Mouse (Mus musculus) adrenal gland, postnatal 14 days (tissue): Measurements from ENCODE around the gene Pdgfra. TPM values are rescaled to one million over a fixed set of nuclear protein-coding genes. Genes with fewer than 3 reads are reported as not detected.
A peak's percentile ranks its signal among the peaks of the same experiment; 100 is the strongest.

Experiments used
- DNase-seq: peaks from one replicate; pipeline ENCODE4 v3.0.0; 2021; ENCODE audit warnings: mixed read lengths
- long read RNA-seq, 2 experiments: library from polyadenylated mRNA; stranded (forward); transcript quantifications; one replicate each; pipeline ENCODE4 v2.0.0; 2021
- total RNA-seq: library from RNA; stranded (reverse); gene quantifications from 2 replicates; pipeline ENCODE4 v1.2.3, GENCODE M21; 2021

Gene Pdgfra
- total RNA-seq: 26.8 and 33.8 TPM in 2 replicates
- long read RNA-seq, experiment 1, full-length matches to known transcripts: 6 of 9 reads
- long read RNA-seq, experiment 1, partial matches to known transcripts: 2 of 9 reads
- long read RNA-seq, experiment 1, other reads (novel, unspliced or antisense): 1 of 9 reads
- long read RNA-seq, experiment 2, full-length matches to known transcripts: 3 of 9 reads
- long read RNA-seq, experiment 2, partial matches to known transcripts: 6 of 9 reads
- long read RNA-seq, experiment 2, other reads (novel, unspliced or antisense): 0 of 9 reads

DNA sequence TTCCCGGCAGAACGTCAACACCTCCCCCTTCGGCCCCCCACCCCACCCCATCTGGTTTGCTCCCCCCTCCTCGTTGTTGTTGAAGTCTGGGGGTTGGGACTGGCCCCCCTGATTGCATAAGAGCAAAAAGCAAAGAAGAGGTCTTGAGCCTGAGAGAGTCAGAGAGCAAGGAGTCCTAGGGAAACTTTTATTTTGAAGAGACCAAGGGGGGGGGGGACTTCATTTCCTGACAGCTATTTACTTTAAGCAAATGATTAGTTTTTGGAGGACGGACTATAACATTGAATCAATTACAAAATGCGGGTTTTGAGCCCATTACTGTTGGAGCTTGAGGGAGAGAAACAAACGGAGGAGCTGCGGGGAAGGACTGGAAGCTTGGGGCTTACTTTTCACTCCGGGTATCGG, at the start of gene Pdgfra:
Gene Pdgfra (plus strand): TSS at position 272 of the 405 bp plus-strand sequence.
- DNase-seq: no peak

DNA sequence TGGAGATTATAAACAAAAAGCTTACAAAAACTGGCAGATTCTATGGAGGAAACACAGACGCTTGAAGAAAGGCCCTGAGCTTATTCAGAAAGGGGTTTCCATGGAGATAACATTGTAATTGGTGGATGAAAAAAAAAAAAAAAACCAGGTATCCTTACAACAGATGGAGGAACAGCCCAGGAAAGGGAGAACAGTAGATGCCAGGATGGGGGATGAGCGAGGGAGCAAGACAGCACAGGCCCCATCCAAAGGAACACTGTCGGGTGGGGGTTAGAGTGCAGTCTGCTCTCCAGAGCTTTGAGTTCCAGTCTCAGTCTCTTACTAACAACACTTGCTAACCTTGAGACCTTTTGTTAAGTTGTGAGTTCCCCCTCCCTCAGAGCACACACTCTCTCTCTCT, 45.6 kb upstream of the Pdgfra start:
- DNase-seq: no peak

DNA sequence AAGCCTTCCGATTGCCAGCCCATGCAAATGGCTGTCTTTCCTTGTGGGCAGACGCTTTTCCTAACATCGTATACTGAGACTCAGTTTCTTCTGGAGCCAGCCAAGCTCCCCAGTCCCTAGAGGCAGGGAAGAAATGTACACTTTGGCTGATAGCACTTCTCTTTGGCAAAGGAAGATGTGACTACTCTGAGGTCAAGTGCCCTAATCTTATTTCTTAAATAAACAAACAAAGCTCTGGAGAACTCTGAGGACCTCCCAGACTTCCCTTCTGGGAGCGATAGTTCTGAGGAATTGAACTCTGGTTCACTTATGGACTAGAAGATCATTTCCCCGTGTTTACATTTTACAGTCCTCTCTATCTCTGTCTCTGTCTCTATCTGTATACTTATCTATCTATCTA, 42.7 kb upstream of the Pdgfra start:
- DNase-seq: no peak

DNA sequence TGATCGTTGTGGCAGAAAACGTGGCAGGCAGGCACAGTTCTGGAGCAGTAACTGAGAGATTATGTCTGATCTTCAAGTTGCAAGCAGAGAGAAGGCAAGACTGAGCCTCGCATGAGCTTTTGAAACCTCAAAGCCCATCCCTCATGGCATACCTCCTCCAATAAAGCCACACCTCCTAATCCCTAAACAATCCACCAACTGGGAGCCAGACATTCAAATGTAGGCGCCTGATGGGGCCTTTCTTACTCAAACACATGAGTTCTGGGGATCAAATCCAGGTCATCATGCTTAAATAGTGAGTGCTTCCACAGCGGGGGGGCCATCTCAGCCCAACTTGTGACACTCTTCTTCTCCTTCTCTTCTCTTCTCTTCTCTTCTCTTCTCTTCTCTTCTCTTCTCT, 40.3 kb upstream of the Pdgfra start:
- no peak for DNase-seq

DNA sequence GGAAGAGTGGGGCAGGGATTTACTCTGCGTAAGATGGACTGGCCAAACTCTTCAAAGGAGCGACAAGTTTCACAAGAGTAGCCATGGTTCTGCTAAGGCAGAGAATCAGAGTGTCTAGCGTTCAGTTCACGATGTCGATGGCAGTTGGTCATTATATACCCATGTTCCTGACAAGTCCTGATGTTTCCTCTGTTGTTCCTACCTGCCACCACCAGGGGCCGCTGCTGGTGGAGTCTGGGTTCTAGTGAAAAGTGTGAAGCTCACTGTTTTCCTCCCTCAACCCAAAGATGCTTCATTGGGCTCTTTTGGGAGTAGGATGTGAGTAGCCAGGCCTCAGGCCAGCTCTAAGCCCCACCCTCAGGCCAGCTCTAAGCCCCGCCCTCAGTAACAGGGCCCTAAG, 33.3 kb upstream of the Pdgfra start:
- no peak for DNase-seq

DNA sequence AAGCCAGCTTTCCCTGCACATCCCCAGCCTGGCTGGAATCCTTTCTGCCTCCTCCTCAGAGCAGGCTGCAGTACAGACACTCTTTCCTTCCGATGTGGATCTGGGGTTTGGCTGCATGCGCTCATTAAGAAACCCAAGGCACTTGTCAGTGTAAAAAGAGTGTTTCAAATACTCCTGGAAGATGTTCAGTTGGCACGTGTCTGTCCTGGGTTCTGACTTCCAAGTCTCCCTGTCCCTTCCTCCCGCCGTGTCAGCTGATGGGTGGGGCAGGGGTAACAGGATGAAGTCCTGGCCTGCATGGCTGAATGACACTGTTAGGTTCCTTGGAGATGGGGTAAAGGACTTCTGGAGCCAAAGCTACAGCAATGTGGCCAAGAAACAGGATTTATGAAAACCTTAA, 30.4 kb upstream of the Pdgfra start:
- DNase-seq: peak; percentile 41

DNA sequence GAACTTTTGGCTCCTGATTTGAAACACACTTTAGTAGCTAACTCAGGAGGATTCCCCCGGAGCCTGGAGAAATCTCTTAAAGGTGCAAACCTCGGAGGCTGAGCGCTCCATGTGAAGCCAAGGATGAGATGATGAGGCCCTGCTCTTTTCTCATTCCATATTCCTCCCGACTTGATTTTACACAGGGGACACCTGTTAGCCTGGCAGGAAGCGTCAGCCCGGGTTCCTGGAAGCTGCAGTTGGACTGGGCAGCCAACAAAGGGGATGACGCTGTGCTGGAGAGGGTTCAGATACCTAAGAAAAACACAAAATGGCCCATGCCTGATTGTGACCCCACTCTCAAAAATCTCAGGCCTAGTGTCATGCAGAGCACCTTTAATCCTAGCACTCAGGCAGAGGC, 17.4 kb upstream of the Pdgfra start:
- no peak for DNase-seq

DNA sequence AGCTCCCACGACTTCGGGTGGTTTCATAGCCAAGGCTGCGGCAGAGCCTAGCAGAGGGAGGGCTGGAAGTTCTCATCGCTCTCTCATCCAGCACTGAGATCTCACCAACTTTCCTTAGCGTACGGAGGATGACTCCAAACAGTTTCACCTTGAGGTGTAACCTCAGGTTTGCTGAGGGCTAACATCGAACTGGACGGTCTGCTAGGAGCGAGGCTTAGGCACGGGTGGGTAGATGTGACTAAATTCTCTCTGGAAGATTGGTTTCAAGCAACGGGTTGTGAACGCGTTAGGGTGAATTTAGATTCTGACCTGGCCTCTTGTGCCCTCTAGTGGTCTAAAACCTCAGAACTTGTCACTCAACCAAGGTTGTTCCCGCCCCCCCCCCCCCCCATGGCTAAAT, 9.0 kb upstream of the Pdgfra start:
- peak; percentile 78 for DNase-seq

DNA sequence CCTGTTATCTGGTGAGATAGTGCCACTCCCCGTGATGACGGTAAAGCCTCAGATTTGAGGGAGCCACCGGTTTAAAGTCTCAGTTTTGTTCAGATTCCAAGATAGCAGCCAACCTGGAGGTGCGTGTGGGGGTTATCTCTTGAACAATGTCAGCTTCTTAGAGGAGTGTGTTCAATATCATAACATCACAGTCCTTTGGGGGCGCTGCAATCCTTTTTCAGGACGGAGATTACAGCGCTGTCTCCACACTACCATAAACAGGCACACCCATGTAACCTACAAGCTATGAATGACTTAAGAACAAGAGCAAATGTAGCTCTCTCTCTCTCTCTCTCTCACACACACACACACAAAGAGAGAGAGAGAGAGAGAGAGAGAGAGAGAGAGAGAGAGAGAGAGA, 8.3 kb upstream of the Pdgfra start:
- no peak for DNase-seq

DNA sequence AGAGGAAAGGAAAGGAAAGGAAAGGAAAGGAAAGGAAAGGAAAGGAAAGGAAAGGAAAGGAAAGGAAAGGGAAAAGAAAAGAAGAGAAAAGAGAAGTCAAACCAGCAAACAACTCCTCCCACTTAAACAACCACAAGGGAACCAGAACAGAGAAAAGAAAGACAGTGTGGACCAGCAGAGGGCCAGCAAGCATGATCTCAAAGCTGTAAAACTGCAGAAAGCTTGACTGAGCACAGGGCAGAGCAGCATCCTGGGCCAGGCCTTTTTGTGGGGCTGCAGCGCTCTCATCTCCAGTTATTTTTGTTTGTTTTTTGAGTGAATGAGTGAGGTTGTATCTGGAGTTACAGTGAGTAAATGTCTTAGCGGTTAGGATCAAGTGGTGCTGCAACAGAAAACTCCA, 6.8 kb upstream of the Pdgfra start:
- no peak for DNase-seq

DNA sequence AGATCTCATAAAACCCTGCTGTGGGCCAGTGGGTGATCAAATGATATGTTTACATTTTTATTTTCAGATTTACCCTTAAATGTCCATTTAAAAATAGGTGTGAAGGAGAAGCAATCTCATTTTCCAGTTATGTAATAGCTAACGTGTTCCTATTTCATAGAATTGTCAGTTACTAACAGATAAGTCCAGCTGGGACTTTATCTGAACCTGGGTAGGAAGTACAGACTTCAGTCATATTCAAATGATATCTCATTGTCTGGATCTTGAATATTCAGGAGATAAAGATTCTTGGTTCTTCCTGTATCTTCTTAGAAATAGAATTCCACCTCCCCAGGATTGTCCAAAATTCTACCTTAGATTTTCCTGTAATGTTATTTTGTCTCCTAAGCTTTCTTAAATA, 5.6 kb upstream of the Pdgfra start:
- no peak for DNase-seq

DNA sequence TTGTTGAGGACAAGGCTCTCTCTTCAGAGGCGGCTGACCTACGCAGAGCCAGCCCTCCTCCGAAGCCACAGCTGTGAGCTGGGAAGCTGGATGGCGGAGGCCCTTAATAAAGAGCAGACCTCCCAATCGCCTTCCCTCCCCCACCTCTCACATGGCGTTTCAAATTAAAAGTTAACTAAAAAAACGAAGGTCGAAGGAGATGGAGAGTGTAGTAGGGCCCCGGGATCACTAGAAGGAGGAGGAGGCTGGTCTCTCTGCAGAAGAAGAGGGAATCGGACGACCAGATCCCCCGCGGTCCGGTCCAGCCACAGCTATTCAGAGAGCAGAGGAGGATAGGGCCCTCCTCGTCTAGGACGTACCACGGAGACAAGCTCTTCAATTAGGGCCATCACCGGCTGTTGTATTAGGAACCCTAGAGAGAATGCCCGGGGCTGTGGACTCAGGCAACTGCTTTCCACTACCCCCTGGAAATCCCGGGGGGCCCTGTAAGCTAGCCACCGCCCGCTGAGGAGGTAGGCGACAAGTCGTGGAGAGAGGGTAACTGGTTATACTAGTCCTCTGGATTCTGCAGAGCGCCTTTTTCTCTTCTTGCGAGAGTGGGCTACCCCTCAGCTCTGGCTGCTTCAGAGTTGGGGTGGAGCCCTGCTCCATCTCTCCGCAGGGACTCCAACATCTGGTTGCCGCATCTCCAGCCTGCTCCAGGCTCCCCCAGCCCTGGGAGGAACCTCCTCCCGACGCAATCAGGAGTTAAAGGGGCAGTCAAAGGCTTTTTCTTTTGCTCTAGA, 3.6 kb upstream of the Pdgfra start:
- no peak for DNase-seq

DNA sequence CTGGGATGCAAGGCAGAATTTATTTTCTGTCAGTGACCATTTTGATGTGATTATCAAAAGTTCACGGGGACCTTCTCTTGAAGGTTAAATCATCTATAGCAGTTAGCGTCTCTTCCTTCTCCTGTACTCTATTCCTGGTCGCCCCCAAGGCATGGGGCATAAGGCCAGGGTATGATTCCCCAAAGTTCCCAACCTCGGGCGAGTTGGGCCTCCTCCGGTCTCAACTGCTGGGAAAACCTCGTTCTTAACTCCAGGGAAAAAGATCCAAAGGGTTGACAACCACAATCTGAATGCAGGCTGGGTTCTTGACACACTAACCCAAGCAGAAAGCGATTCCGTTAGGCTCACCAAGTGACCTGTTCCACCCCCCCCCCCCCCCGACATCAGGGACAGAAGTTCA, 2.7 kb upstream of the Pdgfra start:
- DNase-seq: no peak

DNA sequence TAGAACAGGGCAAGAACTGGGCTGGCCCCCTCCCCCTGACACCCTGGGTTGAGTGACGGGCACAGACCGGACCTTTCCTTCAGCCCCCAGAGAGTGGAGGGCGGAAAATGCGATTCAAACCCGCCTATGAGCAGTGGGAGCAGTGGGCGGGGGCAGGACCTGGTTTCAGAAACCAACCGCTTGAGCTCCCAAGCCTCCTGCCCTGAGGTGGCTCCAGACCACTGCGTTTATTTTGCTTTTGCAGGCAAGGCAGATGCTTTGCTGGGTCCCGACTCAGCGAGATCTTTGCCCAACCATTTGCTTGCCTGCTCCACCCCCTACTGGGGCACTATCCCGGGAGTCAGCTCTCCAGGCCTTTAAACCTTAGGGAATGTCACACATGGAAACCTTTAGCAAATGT, 2.2 kb upstream of the Pdgfra start:
- DNase-seq: peak; percentile 21

DNA sequence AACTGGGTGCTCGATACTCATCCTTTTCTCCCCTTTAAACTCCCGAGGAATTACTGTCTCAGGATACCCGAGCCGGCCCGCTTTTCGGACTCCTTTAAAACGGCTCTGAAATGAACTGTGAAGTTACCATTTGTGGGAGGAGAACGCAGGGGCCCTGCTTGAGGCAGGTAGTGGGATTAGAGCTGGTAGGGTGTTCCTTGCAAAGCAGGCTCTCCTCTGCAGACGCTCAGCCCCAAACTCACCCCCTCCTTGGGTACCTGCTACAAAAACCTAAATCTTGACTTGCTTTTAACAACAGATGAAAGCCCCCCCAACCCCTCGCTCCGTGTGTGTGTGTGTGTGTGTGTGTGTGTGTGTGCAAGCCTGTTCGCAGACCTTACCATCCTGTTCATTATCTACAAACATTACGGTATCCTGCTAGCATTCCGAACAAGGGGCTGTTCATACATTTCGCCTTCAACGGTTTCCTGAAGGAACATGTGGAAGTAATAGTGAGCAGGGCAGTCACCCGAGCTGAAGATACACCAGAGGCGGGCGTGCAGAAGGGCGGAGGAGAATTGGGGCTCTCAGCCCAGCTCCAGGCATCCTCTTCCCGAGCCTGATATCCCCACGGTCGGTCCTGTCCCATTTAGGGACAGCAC, 1.6 kb upstream of the Pdgfra start:
- no peak for DNase-seq

DNA sequence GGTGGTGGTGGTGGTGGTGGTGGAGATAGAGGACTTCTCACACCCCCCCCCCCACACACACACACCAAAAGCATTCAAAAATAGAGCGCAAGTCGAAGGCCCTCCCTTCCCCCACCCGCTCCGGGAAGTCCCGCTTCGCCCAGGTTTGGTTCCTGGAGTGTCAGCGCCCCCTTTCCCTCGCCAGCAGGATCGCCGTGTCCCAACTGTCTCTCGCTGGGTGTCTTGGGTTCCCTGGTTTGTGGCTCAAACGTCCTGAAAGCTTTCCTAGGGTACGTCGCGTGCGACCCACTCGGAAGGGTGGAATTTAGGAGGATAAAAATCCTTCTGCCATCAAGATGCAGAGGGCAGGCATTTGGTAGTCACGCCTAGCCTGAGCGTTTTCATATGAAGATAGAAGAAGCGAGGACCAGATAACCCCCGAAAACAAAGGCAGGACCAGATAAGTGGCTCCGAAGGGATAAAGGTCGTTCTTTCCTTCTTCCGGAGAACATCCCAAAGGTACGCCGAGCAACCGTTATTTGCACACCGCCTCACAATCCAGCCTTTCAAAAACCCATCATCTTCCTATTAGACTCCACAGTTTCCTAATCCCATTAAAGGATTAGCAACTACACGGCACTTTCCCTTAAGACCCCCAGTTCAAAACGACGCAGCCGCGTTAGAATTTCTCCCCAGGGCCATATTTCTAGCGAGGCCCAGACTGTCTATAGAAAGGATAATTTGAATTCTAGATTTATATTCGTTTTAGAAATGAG, 769 bp upstream of the Pdgfra start:
- DNase-seq: peak; percentile 85

DNA sequence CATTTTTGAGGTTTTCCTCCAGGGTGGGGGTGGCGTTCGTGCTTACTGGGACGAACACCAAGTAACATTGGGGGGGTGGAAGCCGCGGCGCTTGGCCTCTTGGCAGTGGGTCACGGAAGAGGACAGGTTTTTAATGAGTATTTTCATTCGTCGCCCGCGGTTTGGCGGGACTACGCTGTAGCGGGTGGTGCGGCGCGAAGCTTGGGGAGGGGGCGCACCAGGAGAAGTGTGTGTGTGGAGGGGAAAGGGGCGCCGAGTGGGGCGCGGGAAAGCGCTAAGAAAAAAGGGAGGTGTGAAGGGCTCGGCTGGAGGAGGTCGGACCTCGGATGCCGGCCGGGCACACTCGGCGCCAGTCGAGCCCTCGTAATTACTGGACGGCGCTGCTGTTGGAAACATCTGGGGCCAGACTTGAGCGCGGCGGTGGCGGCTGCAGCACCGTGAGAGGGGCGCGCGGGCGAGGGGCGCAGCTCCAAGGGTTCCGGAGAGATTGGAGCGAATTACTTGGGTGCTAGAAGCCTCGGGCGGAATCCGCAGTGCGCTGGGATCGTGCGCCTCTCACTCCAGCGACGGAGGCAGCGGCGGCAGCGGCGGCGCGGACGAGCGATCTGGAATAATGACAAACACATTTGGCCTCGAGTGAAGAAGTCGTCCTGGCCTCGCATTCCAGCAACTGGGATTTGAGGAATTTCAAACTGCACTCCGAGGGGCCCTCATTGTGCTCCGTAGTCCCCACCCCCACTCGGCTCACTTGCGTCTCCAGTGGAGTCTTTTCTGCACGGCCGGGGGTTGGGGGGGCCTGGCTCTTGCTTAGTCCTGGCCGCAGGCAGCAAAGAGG, 916 bp downstream of the Pdgfra start:
- DNase-seq: peak; percentile 51

DNA sequence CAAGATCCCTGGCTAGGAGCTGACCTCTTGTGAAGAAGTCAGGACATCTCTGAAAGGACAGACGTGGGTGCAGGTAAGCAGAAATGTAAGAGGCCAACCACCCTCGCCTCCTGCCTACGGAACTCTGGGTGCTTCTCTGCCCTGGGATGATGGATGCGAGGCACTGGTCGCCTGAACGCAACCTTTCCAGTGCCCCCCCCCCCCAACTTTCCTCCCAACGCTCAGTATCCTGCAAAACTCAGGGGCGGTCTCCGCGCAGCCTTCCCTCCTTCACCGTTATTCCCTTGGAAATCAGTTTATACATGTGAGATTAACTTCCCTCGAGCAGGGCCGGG, 1.5 kb downstream of the Pdgfra start:
- DNase-seq: no peak

DNA sequence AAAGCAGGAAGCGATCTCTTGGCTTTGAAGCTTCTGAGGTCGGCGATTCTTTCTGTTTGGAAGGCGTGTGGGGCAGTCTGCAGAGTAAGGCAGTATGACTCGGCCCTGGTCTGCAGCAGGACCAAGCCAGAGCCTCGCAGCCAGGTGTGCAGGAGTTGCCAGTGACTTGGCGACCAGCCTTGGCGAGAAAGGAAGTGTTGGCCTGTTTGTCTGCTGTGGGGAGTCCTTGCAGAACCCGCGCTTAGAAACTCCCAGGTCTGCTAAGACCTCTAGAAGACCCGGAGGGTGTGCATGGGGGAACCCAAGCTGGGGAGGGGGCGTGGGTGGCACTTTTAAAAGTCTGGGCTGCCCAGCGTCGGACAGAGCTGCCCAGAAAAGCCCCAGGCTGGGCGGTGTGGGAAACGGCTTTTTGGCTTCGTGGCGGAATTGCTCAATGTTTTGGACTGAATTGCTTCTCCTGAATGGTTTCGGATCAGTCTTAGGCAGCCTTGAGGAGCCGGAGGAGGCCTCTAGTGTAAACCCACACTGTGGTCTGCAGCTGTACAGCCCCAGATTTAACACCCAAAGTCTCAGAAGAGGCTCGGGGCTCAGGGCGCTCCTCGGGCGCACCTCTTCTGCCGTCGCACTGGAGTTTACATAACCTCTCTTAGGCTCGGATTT, 2.0 kb downstream of the Pdgfra start:
- peak; percentile 70 for DNase-seq

DNA sequence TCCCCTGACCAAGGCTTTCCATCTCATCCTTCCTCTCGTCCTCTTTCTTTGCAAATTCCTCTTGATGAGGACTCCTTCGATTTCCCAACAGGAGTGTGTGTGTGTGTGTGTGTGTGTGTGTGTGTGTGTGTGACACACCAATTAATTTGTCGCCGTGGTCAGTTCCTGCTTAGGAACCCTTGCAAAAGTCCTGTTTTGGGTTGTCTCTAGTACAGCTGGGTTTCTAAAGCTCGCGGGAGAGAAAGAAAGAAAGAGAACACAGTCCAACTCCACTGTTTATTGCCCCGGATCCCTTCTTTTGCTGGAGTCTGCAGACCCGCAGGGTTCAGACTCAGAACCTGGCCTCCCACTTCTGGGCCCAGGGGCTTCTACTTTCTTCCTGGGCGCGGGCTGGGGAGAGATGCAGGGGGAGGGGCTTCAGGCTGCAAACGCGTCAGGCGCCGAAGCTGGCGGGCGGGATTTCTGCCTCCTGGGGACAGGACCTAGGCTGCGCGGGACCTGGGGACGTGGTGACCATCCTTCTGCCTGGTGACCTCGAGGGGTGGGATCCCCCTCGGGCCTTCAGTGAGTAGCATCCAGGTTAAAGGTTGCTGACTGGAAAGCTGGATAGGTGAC, 2.6 kb downstream of the Pdgfra start:
- peak; percentile 47 for DNase-seq

DNA sequence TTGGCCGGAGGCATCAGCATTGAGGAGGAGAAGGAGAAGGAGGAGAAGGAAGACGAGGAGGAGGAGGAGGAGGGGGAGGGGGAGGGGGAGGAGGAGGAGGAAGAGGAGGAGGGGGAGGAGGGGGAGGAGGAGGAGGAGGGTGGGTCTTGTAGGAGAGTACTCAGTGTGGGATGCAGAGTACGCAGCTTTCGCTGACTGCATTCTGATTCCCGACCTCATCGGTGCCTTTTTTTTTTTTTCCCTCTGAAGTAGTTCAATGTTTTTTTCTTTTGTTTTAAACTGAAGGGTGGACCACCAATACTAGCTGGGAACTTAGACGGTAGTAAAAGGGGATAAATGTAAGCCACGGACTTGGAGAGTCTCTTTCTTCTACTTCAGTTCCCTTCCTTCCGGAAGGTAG, 3.2 kb downstream of the Pdgfra start:
- no peak for DNase-seq
